17 mouse cellular contexts compared by ENCODE assay signal in genomic region chr7:75499271-75499670, GRCm38 (mm10). TPM values are rescaled to one million over a fixed set of nuclear protein-coding genes. Genes with fewer than 3 reads are reported as not detected.
DNase-seq lines count a peak whose midpoint lies in the region; ATAC-seq and TF ChIP-seq lines count a peak whose summit lies in the region.
"Had no signal": no experiment of that assay in that cellular context is flagged by ENCODE, and none has a peak within 500 bp of the region (broad histone marks: within the 10 kb centered on the region; RNA-seq: fewer than 3 reads in every experiment).

No protein-coding gene starts in this region.

- no peak overlapping the region for H3K9ac ChIP-seq in heart, postnatal 0 days (replicated peaks; ENCODE audit: low read depth, low read length)
- no peak overlapping the region for H3K9ac ChIP-seq in liver, postnatal 0 days (replicated peaks)
- H3K9ac ChIP-seq: embryonic facial prominence, embryonic 15.5 days; forebrain, embryonic 15.5 days; heart, embryonic 15.5 days; limb, embryonic 13.5 days had no signal

- TF ChIP-seq EP300 in heart, postnatal 0 days (IDR thresholded peaks at IDR 0.05; ENCODE audit: low read depth): no peak
- no peak for TF ChIP-seq EP300 in liver, postnatal 0 days (IDR thresholded peaks at IDR 0.05; ENCODE audit: low read depth)

- H3K36me3 ChIP-seq in heart, postnatal 0 days (replicated peaks; ENCODE audit: control insufficient read depth, insufficient read depth, low read length): no peaks in the 10 kb centered on the region
- H3K36me3 ChIP-seq in liver, postnatal 0 days (replicated peaks; ENCODE audit: insufficient read depth, low read length): no peaks in the 10 kb centered on the region
- H3K36me3 ChIP-seq: embryonic facial prominence, embryonic 15.5 days; forebrain, embryonic 15.5 days; heart, embryonic 15.5 days; limb, embryonic 13.5 days had no signal

- no peak for ATAC-seq in heart, postnatal 0 days (ENCODE audit: insufficient read depth, low read depth)
- no peak for ATAC-seq in liver, postnatal 0 days
- ATAC-seq in monocyte, adult 5-6 weeks (replicated peaks; ENCODE audit: insufficient number of reproducible peaks, low FRiP score, low TSS enrichment, poor library complexity, severe bottlenecking): no peak
- ATAC-seq: forebrain, embryonic 15.5 days; hindbrain, postnatal 0 days had no signal

- no peak overlapping the region for H3K4me3 ChIP-seq in heart, postnatal 0 days (ENCODE audit: low read depth, low read length)
- no peak overlapping the region for H3K4me3 ChIP-seq in liver, postnatal 0 days (ENCODE audit: low read depth, low read length)
- H3K4me3 ChIP-seq: embryonic facial prominence, embryonic 15.5 days; forebrain, embryonic 15.5 days; heart, embryonic 15.5 days; limb, embryonic 13.5 days had no signal

- no peaks in the 10 kb centered on the region for H3K9me3 ChIP-seq in heart, postnatal 0 days (replicated peaks; ENCODE audit: control insufficient read depth, low read length)
- no peaks in the 10 kb centered on the region for H3K9me3 ChIP-seq in liver, postnatal 0 days (ENCODE audit: low read length)
- H3K9me3 ChIP-seq: embryonic facial prominence, embryonic 15.5 days; forebrain, embryonic 15.5 days; heart, embryonic 15.5 days; limb, embryonic 13.5 days had no signal

- no peak for TF ChIP-seq CTCF in heart, postnatal 0 days (IDR thresholded peaks at IDR 0.05; ENCODE audit: low read depth)
- TF ChIP-seq CTCF in liver, postnatal 0 days (IDR thresholded peaks at IDR 0.05; ENCODE audit: low read depth): no peak

- no peak for DNase-seq in heart, postnatal 0 days (ENCODE audit: low spot score)
- no peak for DNase-seq in heart, postnatal 4 days
- no peak for DNase-seq in liver, postnatal 0 days
- DNase-seq in liver: no peak
- DNase-seq in kidney, adult 9 months: peak; percentile 68
- no peak for DNase-seq in testis, postnatal 14 days (ENCODE audit: low spot score)
- DNase-seq: adrenal gland, postnatal 14 days; B cell, adult 2 months; cerebellum, adult 2 months; lung, postnatal 10 days had no signal

- H3K27ac ChIP-seq in heart, postnatal 0 days (ENCODE audit: low read depth): peak overlapping the region; percentile 72; the same call in 1 of the 2 replicates
- peak overlapping the region; percentile 67 for H3K27ac ChIP-seq in liver, postnatal 0 days (ENCODE audit: low read depth)
- H3K27ac ChIP-seq: embryonic facial prominence, embryonic 15.5 days; forebrain, embryonic 15.5 days; hindbrain, postnatal 0 days; limb, embryonic 13.5 days had no signal

- 72% methylated on average over 7 of the region's 7 CpGs for WGBS in heart, postnatal 0 days
- WGBS in liver, postnatal 0 days (ENCODE audit: insufficient replicate concordance): 72% methylated on average over 7 of the region's 7 CpGs

- H3K4me1 ChIP-seq in heart, postnatal 0 days (ENCODE audit: control insufficient read depth, insufficient read depth): peaks cover 50% of the 10 kb centered on the region
- peaks cover 23% of the 10 kb centered on the region for H3K4me1 ChIP-seq in liver, postnatal 0 days (ENCODE audit: insufficient read depth)
- H3K4me1 ChIP-seq: embryonic facial prominence, embryonic 15.5 days; forebrain, embryonic 15.5 days had no signal

- H3K4me2 ChIP-seq in heart, postnatal 0 days (ENCODE audit: low read depth, low read length): no peak overlapping the region
- H3K4me2 ChIP-seq in liver, postnatal 0 days (ENCODE audit: low read depth, low read length): no peak overlapping the region
- H3K4me2 ChIP-seq: embryonic facial prominence, embryonic 15.5 days; forebrain, embryonic 15.5 days; limb, embryonic 13.5 days; midbrain, embryonic 11.5 days had no signal

- no peaks in the 10 kb centered on the region for H3K27me3 ChIP-seq in heart, postnatal 0 days (ENCODE audit: control insufficient read depth, insufficient read depth, low read length)
- H3K27me3 ChIP-seq in liver, postnatal 0 days (ENCODE audit: insufficient read depth, low read length): no peaks in the 10 kb centered on the region
- H3K27me3 ChIP-seq: embryonic facial prominence, embryonic 15.5 days; forebrain, embryonic 15.5 days; heart, embryonic 15.5 days; limb, embryonic 13.5 days had no signal

RNA-seq across cellular contexts. Expression of gene Akap13, which starts 43.9 kb away (rescaled TPM):
- 80.1 and 113 TPM in 2 replicates for total RNA-seq in heart, postnatal 0 days (2014; rRNA removed; ENCODE audit: low replicate concordance)
- 29.8 and 34.2 TPM in 2 replicates for polyA plus RNA-seq in heart, postnatal 0 days (2015; fragmentation: Nextera tagmentation; extraction: Ambion mirVana)
- 100 to 1,000 TPM; 110 to 113 TPM for total RNA-seq in heart, postnatal 4 days (2021)
- polyA plus RNA-seq in liver, postnatal 0 days (2015; fragmentation: Nextera tagmentation; extraction: Ambion mirVana): 21.2 and 25.7 TPM in 2 replicates
- 463 to 618 TPM (median 580 TPM) in 3 replicates for total RNA-seq in monocyte, adult 5-6 weeks (2017)
